Mouse (Mus musculus) G1E (cell line): ENCODE measurements around the gene Jazf1. TPM values are rescaled to one million over a fixed set of nuclear protein-coding genes. Genes with fewer than 3 reads are reported as not detected.

Source experiments
- ATAC-seq: 2 replicates; pipeline ENCODE4 v1.8.0; 2016; ENCODE audit warnings: mild to moderate bottlenecking; ENCODE audit not compliant: insufficient number of reproducible peaks, poor library complexity, low FRiP score, severe bottlenecking; ENCODE audit errors: extremely low read depth
- DNase-seq: peaks from one replicate; pipeline ENCODE4 v3.0.0; 2012; ENCODE audit warnings: low spot score
- H3K27me3 ChIP-seq: 2 replicates; pipeline ENCODE4 v1.6.1; 2012; ENCODE audit warnings: mild to moderate bottlenecking, low read length, inconsistent platforms; ENCODE audit not compliant: insufficient read depth
- H3K36me3 ChIP-seq: replicated peaks from 2 replicates; pipeline ENCODE3; 2012; ENCODE audit warnings: mild to moderate bottlenecking, inconsistent platforms
- H3K4me1 ChIP-seq: 2 replicates; pipeline ENCODE4 v1.6.1; 2012; ENCODE audit warnings: low read depth, low read length, inconsistent platforms, mixed read lengths; ENCODE audit not compliant: insufficient read depth
- H3K4me3 ChIP-seq: 2 replicates; pipeline ENCODE4 v1.5.1; 2012; ENCODE audit warnings: low read depth, mild to moderate bottlenecking, inconsistent platforms, low read length, moderate library complexity, mixed read lengths
- H3K9me3 ChIP-seq: replicated peaks from 2 replicates; pipeline ENCODE4 v1.6.1; 2012; ENCODE audit warnings: inconsistent platforms
- CTCF ChIP-seq: IDR thresholded peaks from 2 replicates; pipeline ENCODE4 v1.5.1; 2012; ENCODE audit warnings: low read depth, low read length, inconsistent platforms, mixed read lengths
- GATA1 ChIP-seq: IDR thresholded peaks from 2 replicates; pipeline ENCODE4 v1.6.1; 2012; ENCODE audit warnings: borderline replicate concordance, low read length, inconsistent platforms, mixed read lengths
- GATA2 ChIP-seq: IDR thresholded peaks from 2 replicates; pipeline ENCODE4 v1.6.1; 2012; ENCODE audit warnings: low read depth, low read length, inconsistent platforms, borderline replicate concordance
- POLR2AphosphoS5 ChIP-seq: IDR thresholded peaks from 2 replicates; pipeline ENCODE4 v1.6.1; 2012; ENCODE audit warnings: low read depth, low read length, inconsistent platforms; ENCODE audit not compliant: insufficient replicate concordance
- TAL1 ChIP-seq: conservative IDR thresholded peaks from 2 replicates; pipeline ENCODE4 v1.6.1; 2012; ENCODE audit warnings: low read depth, low read length, inconsistent platforms, mixed read lengths
- polyA plus RNA-seq: library from polyadenylated mRNA; stranded (reverse); fragments of >175 nt; gene quantifications from 2 replicates; pipeline ENCODE4 v1.2.3, GENCODE M21; 2012
- total RNA-seq, 2 experiments: library from RNA; stranded (forward) in 1 of 2; stranded (reverse) in 1 of 2; fragments of 200-1000 nt in 1 of 2; fragments of >200 nt in 1 of 2; fragmentation: Nextera tagmentation in 1 of 2; gene quantifications; 2 replicates each; pipeline ENCODE4 v1.2.3; 2014 to 2017

The Jazf1 gene
- total and polyA plus RNA-seq, 3 experiments, result not detected

GRCm38 (mm10) chr6:52967557-52968270 lies 100.7 kb downstream of the Jazf1 start:
- Histone ChIP-seq H3K9me3 (no peaks in the 10 kb centered on the region), H3K36me3 (no peaks in the 10 kb centered on the region), H3K4me1 (no peaks in the 10 kb centered on the region), H3K4me3 (no peak overlapping the region), H3K27me3 (no peaks in the 10 kb centered on the region; the same call in 1 of the 2 replicates)
- TF ChIP-seq GATA1 (no peak), TAL1 (no peak), GATA2 (no peak), CTCF (no peak), POLR2AphosphoS5 (no peak)
- DNase-seq (no peak), ATAC-seq (no peak)

- no peak overlapping the region for H3K4me3 ChIP-seq
- no peaks in the 10 kb centered on the region for H3K4me1 ChIP-seq
- H3K27me3 ChIP-seq, result no peaks in the 10 kb centered on the region; the same call in 1 of the 2 replicates
- DNase-seq (no peak), ATAC-seq (no peak)
- no peaks in the 10 kb centered on the region for H3K9me3 ChIP-seq
- TF ChIP-seq CTCF, result no peak
- no peak for TF ChIP-seq TAL1
- no peak for TF ChIP-seq GATA2
- TF ChIP-seq POLR2AphosphoS5, result no peak
- no peak for TF ChIP-seq GATA1
- no peaks in the 10 kb centered on the region for H3K36me3 ChIP-seq
These were observed 102.4 kb downstream of the Jazf1 start for GRCm38 (mm10) chr6:52966001-52966400.

GRCm38 (mm10) chr6:52965340-52965739 lies 103.1 kb downstream of the Jazf1 start:
- H3K4me1 ChIP-seq, result no peaks in the 10 kb centered on the region
- H3K36me3 ChIP-seq, result no peaks in the 10 kb centered on the region
- H3K9me3 ChIP-seq, result no peaks in the 10 kb centered on the region
- no peak for DNase-seq
- H3K4me3 ChIP-seq, result no peak overlapping the region
- no peak for ATAC-seq
- TF ChIP-seq CTCF (no peak), GATA1 (no peak), POLR2AphosphoS5 (no peak), TAL1 (no peak), GATA2 (no peak)
- H3K27me3 ChIP-seq, result no peaks in the 10 kb centered on the region; the same call in 1 of the 2 replicates

- DNase-seq (no peak), ATAC-seq (no peak)
- Histone ChIP-seq H3K4me3 (no peak overlapping the region), H3K4me1 (no peaks in the 10 kb centered on the region), H3K36me3 (no peaks in the 10 kb centered on the region), H3K27me3 (no peaks in the 10 kb centered on the region; the same call in 1 of the 2 replicates), H3K9me3 (no peaks in the 10 kb centered on the region)
- no peak for TF ChIP-seq GATA2
- TF ChIP-seq GATA1, result no peak
- no peak for TF ChIP-seq TAL1
- TF ChIP-seq CTCF, result no peak
- TF ChIP-seq POLR2AphosphoS5, result no peak
These were observed 104.4 kb downstream of the Jazf1 start for GRCm38 (mm10) chr6:52963840-52964690.

- no peak for DNase-seq
- no peaks in the 10 kb centered on the region; the same call in 1 of the 2 replicates for H3K27me3 ChIP-seq
- no peak for ATAC-seq
- H3K4me3 ChIP-seq, result no peak overlapping the region
- H3K4me1 ChIP-seq, result no peaks in the 10 kb centered on the region
- H3K9me3 ChIP-seq, result no peaks in the 10 kb centered on the region
- TF ChIP-seq POLR2AphosphoS5 (no peak), GATA1 (no peak), TAL1 (no peak), CTCF (no peak), GATA2 (no peak)
- H3K36me3 ChIP-seq, result no peaks in the 10 kb centered on the region
These were observed 105.0 kb downstream of the Jazf1 start for GRCm38 (mm10) chr6:52963430-52963732.
